Mouse (Mus musculus) small intestine, adult 2 months (tissue): ENCODE measurements around the gene Cd9.

Experiments
- CTCF ChIP-seq: fragments of 200-500 bp; IDR thresholded peaks from 2 replicates; pipeline ENCODE4 v1.5.1; 2012; ENCODE audit warnings: low read depth, mild to moderate bottlenecking, control low read depth, inconsistent platforms, low read length, moderate library complexity, mixed read lengths; ENCODE audit not compliant: insufficient replicate concordance, insufficient read length; ENCODE audit errors: extremely low read depth
- POLR2A ChIP-seq: fragments of 200-500 bp; IDR thresholded peaks from 2 replicates; pipeline ENCODE4 v1.6.1; 2012; ENCODE audit warnings: low read depth, mild to moderate bottlenecking, control low read depth, inconsistent platforms, low read length, moderate library complexity

- TF ChIP-seq CTCF: no peak
- no peak for TF ChIP-seq POLR2A
Observed at GRCm38 (mm10) chr6:125430358-125430958, 64.1 kb downstream of the Cd9 start.
